Mouse (Mus musculus) MEL (cell line): ENCODE data around the gene Slc4a1. TPM values are rescaled to one million over a fixed set of nuclear protein-coding genes. Genes with fewer than 3 reads are reported as not detected.

Source experiments
- DNase-seq: peaks from one replicate; pipeline ENCODE4 v3.0.0; 2011; ENCODE audit warnings: low read depth, low spot score
- H3K27ac ChIP-seq: 2 replicates; pipeline ENCODE4 v1.5.1; 2012; ENCODE audit warnings: low read depth, mild to moderate bottlenecking, control low read depth, low read length, moderate library complexity; ENCODE audit not compliant: control insufficient read depth
- H3K27me3 ChIP-seq, 2 experiments: fragments of 150-350 bp in 1 of 2; sonication (generic) in 1 of 2; 2 replicates each; pipeline ENCODE4 v1.6.1; 2012; ENCODE audit warnings: low read length in 2 of 2, mild to moderate bottlenecking in 2 of 2, improper control_type of control experiment in 1 of 2, moderate library complexity in 1 of 2; ENCODE audit not compliant: insufficient read depth in 2 of 2, control insufficient read depth in 1 of 2
- H3K36me3 ChIP-seq, 2 experiments: 2 replicates each; pipeline ENCODE4 v1.6.1; 2012 to 2014; ENCODE audit warnings: low read length in 2 of 2, improper control_type of control experiment in 1 of 2, inconsistent platforms in 1 of 2, mild to moderate bottlenecking in 1 of 2; ENCODE audit not compliant: insufficient read depth in 2 of 2, control insufficient read depth in 1 of 2
- H3K4me1 ChIP-seq, 2 experiments: fragments of 150-350 bp in 1 of 2; sonication (generic) in 1 of 2; 2 replicates each; pipeline ENCODE4 v1.6.1; 2012; ENCODE audit warnings: low read length in 2 of 2, improper control_type of control experiment in 1 of 2, mild to moderate bottlenecking in 1 of 2; ENCODE audit not compliant: insufficient read depth in 2 of 2, control insufficient read depth in 1 of 2
- H3K4me3 ChIP-seq, 2 experiments: fragments of 150-350 bp in 1 of 2; sonication (generic) in 1 of 2; 2 replicates each; pipeline ENCODE4 v1.5.1; 2012; ENCODE audit warnings: low read depth in 2 of 2, low read length in 2 of 2, mild to moderate bottlenecking in 2 of 2, moderate library complexity in 2 of 2, control low read depth in 1 of 2, improper control_type of control experiment in 1 of 2; ENCODE audit not compliant: control insufficient read depth in 1 of 2, insufficient read depth in 1 of 2
- H3K79me2 ChIP-seq: 2 replicates; pipeline ENCODE4 v1.6.1; 2012; ENCODE audit warnings: mild to moderate bottlenecking, low read length, moderate library complexity; ENCODE audit not compliant: control insufficient read depth, poor library complexity, insufficient read depth
- H3K9ac ChIP-seq: 2 replicates; pipeline ENCODE4 v1.6.1; 2012; ENCODE audit warnings: low read depth, mild to moderate bottlenecking, control low read depth, low read length, moderate library complexity; ENCODE audit not compliant: control insufficient read depth, poor library complexity, severe bottlenecking
- H3K9me3 ChIP-seq: fragments of 150-350 bp; sonication (generic); replicated peaks from 2 replicates; pipeline ENCODE4 v1.6.1; 2012; ENCODE audit warnings: mild to moderate bottlenecking, low read length, improper control_type of control experiment, moderate library complexity; ENCODE audit not compliant: insufficient read depth
- CHD2 ChIP-seq: IDR thresholded peaks from 2 replicates; pipeline ENCODE4 v1.6.1; 2011; ENCODE audit warnings: low read length, improper control_type of control experiment
- E2F4 ChIP-seq: IDR thresholded peaks from 2 replicates; pipeline ENCODE4 v1.6.1; 2011; ENCODE audit warnings: low read depth, low read length, improper control_type of control experiment, borderline replicate concordance
- EP300 ChIP-seq, 2 experiments: IDR thresholded peaks; 2 replicates each; pipeline ENCODE4 v1.6.1; 2011; ENCODE audit warnings: improper control_type of control experiment in 2 of 2, low read length in 2 of 2, low read depth in 1 of 2, mild to moderate bottlenecking in 1 of 2
- GABPA ChIP-seq: IDR thresholded peaks from 2 replicates; pipeline ENCODE4 v1.6.1; 2012; ENCODE audit warnings: low read depth, mild to moderate bottlenecking, inconsistent platforms, low read length, improper control_type of control experiment, moderate library complexity
- GATA1 ChIP-seq: IDR thresholded peaks from 2 replicates; pipeline ENCODE4 v1.6.1; 2011; ENCODE audit warnings: low read depth, low read length, improper control_type of control experiment
- HCFC1 ChIP-seq: IDR thresholded peaks from 2 replicates; pipeline ENCODE4 v1.6.1; 2012; ENCODE audit warnings: low read depth, mild to moderate bottlenecking, inconsistent platforms, low read length, improper control_type of control experiment, moderate library complexity
- JUND ChIP-seq: IDR thresholded peaks from 2 replicates; pipeline ENCODE4 v1.6.1; 2011; ENCODE audit warnings: low read depth, mild to moderate bottlenecking, improper control_type of control experiment, low read length
- MAZ ChIP-seq: IDR thresholded peaks from 2 replicates; pipeline ENCODE4 v1.6.1; 2012; ENCODE audit warnings: low read depth, mild to moderate bottlenecking, inconsistent platforms, low read length, improper control_type of control experiment
- MEF2A ChIP-seq: IDR thresholded peaks from 2 replicates; pipeline ENCODE4 v1.6.1; 2014; ENCODE audit warnings: low read depth, mild to moderate bottlenecking, inconsistent platforms, low read length, improper control_type of control experiment; ENCODE audit not compliant: poor library complexity, insufficient replicate concordance, severe bottlenecking; ENCODE audit errors: extremely low read depth
- MYB ChIP-seq: IDR thresholded peaks from 2 replicates; pipeline ENCODE4 v1.6.1; 2011; ENCODE audit warnings: mild to moderate bottlenecking, low read depth, low read length, improper control_type of control experiment
- MYC ChIP-seq: IDR thresholded peaks from 2 replicates; pipeline ENCODE4 v1.6.1; 2011; ENCODE audit warnings: low read depth, mild to moderate bottlenecking, low read length, improper control_type of control experiment, moderate library complexity
- NELFE ChIP-seq: IDR thresholded peaks from 2 replicates; pipeline ENCODE4 v1.6.1; 2011; ENCODE audit warnings: low read depth, low read length, improper control_type of control experiment
- NRF1 ChIP-seq: IDR thresholded peaks from 2 replicates; pipeline ENCODE4 v1.6.1; 2014; ENCODE audit warnings: low read depth, mild to moderate bottlenecking, inconsistent platforms, low read length, improper control_type of control experiment, moderate library complexity; ENCODE audit not compliant: poor library complexity, insufficient read depth, severe bottlenecking
- POLR2AphosphoS2 ChIP-seq: IDR thresholded peaks from 2 replicates; pipeline ENCODE4 v1.6.1; 2011; ENCODE audit warnings: low read length, improper control_type of control experiment
- POLR2AphosphoS5 ChIP-seq: IDR thresholded peaks from 2 replicates; pipeline ENCODE4 v1.6.1; 2012; ENCODE audit warnings: low read depth, borderline replicate concordance, mild to moderate bottlenecking, inconsistent platforms, low read length, moderate library complexity, mixed read lengths
- RAD21 ChIP-seq: IDR thresholded peaks from 2 replicates; pipeline ENCODE4 v1.6.1; 2011; ENCODE audit warnings: mild to moderate bottlenecking, low read depth, low read length, improper control_type of control experiment
- RCOR1 ChIP-seq: IDR thresholded peaks from 2 replicates; pipeline ENCODE4 v1.6.1; 2012; ENCODE audit warnings: low read depth, mild to moderate bottlenecking, inconsistent platforms, low read length, improper control_type of control experiment
- SIN3A ChIP-seq: IDR thresholded peaks from 2 replicates; pipeline ENCODE4 v1.6.1; 2012; ENCODE audit warnings: low read length, improper control_type of control experiment, inconsistent platforms
- TAL1 ChIP-seq: IDR thresholded peaks from 2 replicates; pipeline ENCODE4 v1.6.1; 2012; ENCODE audit warnings: mild to moderate bottlenecking, inconsistent platforms, low read length, moderate library complexity, mixed read lengths
- TBP ChIP-seq: IDR thresholded peaks from 2 replicates; pipeline ENCODE4 v1.8.0; 2011; ENCODE audit warnings: low read depth, low read length, improper control_type of control experiment
- USF1 ChIP-seq: IDR thresholded peaks from 2 replicates; pipeline ENCODE4 v1.6.1; 2014; ENCODE audit warnings: low read depth, mild to moderate bottlenecking, inconsistent platforms, low read length, improper control_type of control experiment, moderate library complexity
- USF2 ChIP-seq, 2 experiments: IDR thresholded peaks; 2 replicates each; pipeline ENCODE4 v1.6.1; 2011 to 2012; ENCODE audit warnings: improper control_type of control experiment in 2 of 2, low read length in 2 of 2, borderline replicate concordance in 1 of 2, inconsistent platforms in 1 of 2, low read depth in 1 of 2, mild to moderate bottlenecking in 1 of 2; ENCODE audit not compliant: insufficient read depth in 1 of 2
- ZKSCAN1 ChIP-seq: IDR thresholded peaks from 2 replicates; pipeline ENCODE4 v1.6.1; 2012; ENCODE audit warnings: low read depth, mild to moderate bottlenecking, inconsistent platforms, low read length, improper control_type of control experiment, moderate library complexity
- polyA plus RNA-seq, 2 experiments: library from polyadenylated mRNA; stranded (reverse) in 1 of 2; unstranded in 1 of 2; fragments of >175 nt in 1 of 2; fragments of >200 nt in 1 of 2; gene quantifications; 2 replicates each; pipeline versions ENCODE4 v1.2.1 to v1.2.4; 2012; ENCODE audit warnings: low replicate concordance in 2 of 2, low read depth in 1 of 2; ENCODE audit not compliant: insufficient read length in 2 of 2, insufficient read depth in 1 of 2, missing spikeins in 1 of 2
- total RNA-seq: library from RNA; depleted of rRNA; stranded (reverse); fragments of 300-350 nt; gene quantifications from 2 replicates; pipeline ENCODE4 v1.2.3, GENCODE M21; 2012

Slc4a1 gene
- total and polyA plus RNA-seq, 3 experiments = 0.23 to 0.35 TPM; not detected in 1

GRCm38 (mm10) chr11:102355501-102355900 lies 10.5 kb downstream of the Slc4a1 start:
- Histone ChIP-seq H3K27me3 (peaks cover 0 to 14% of the 10 kb centered on the region in 2 experiments; a peak in 3 of 4 replicates), H3K27ac (no peak overlapping the region), H3K79me2 (no peaks in the 10 kb centered on the region), H3K9me3 (no peaks in the 10 kb centered on the region), H3K36me3 (no peaks in the 10 kb centered on the region), H3K9ac (no peak overlapping the region), H3K4me1 (peaks cover 0 to 4% of the 10 kb centered on the region in 2 experiments; a peak in 1 of 4 replicates), H3K4me3 (no peak overlapping the region)
- TF ChIP-seq POLR2AphosphoS2 (no peak), JUND (no peak), POLR2AphosphoS5 (no peak), USF2 (IDR thresholded peaks at IDR 0.05; ENCODE audit: borderline replicate concordance in 1 of 2, insufficient read depth in 1 of 2, low read depth in 1 of 2, low read length in 2 of 2) (no peak), MYB (no peak), NELFE (no peak), CHD2 (no peak), RAD21 (no peak), MEF2A (no peak), GABPA (no peak), ZKSCAN1 (no peak), SIN3A (no peak), E2F4 (no peak), NRF1 (no peak), EP300 (IDR thresholded peaks at IDR 0.05; ENCODE audit: low read depth in 1 of 2, low read length in 2 of 2) (no peak)
- DNase-seq = no peak

GRCm38 (mm10) chr11:102353021-102353431 lies 13.0 kb downstream of the Slc4a1 start:
- Histone ChIP-seq H3K4me3 (no peak overlapping the region), H3K79me2 (no peaks in the 10 kb centered on the region), H3K9me3 (no peaks in the 10 kb centered on the region), H3K27ac (no peak overlapping the region), H3K36me3 (no peaks in the 10 kb centered on the region), H3K4me1 (peaks cover 0 to 4% of the 10 kb centered on the region in 2 experiments; a peak in 1 of 4 replicates), H3K9ac (no peak overlapping the region), H3K27me3 (peaks cover 0 to 12% of the 10 kb centered on the region in 2 experiments; a peak in 3 of 4 replicates)
- TF ChIP-seq RCOR1 (no peak), MYC (no peak), NRF1 (no peak), MAZ (no peak), CHD2 (no peak), HCFC1 (no peak), TAL1 (no peak), MYB (no peak), TBP (no peak), GATA1 (no peak), NELFE (no peak), ZKSCAN1 (no peak), USF1 (no peak)
- DNase-seq = no peak
